Mouse (Mus musculus): ENCODE results near the gene Pdzrn3. TPM values are rescaled to one million over a fixed set of nuclear protein-coding genes. Genes with fewer than 3 reads are reported as not detected.
A peak's percentile ranks its signal among the peaks of the same experiment; 100 is the strongest.

The Pdzrn3 gene
- polyA plus RNA-seq, 1 experiment from 2014 or later: 16.5 TPM

- Histone ChIP-seq H3K4me1 (ENCODE audit: control insufficient read depth in 2 of 2, insufficient read depth in 2 of 2, low read length in 2 of 2) (peaks cover 5 to 20% of the 10 kb centered on the region in 2 experiments), H3K4me3 (ENCODE audit: control insufficient read depth in 1 of 2, insufficient read depth in 1 of 2, low read depth in 1 of 2, low read length in 2 of 2) (no peak overlapping the region), H3K27me3 (ENCODE audit: control insufficient read depth, insufficient read depth, low read length) (no peaks in the 10 kb centered on the region; the same call in 1 of the 2 replicates), H3K9ac (ENCODE audit: low read length) (0 out of 2 replicates have a peak overlapping the region, but pooled peaks have one; percentile 11), H3K4me2 (ENCODE audit: low read length) (0 out of 2 replicates have a peak overlapping the region, but pooled peaks have one; percentile 6), H3K27ac (replicated peaks in 1 of 2; ENCODE audit: control insufficient read depth in 1 of 2, insufficient read depth in 1 of 2, low read depth in 2 of 2, low read length in 2 of 2) (no peak overlapping the region), H3K9me3 (ENCODE audit: control insufficient read depth, low read length) (no peaks in the 10 kb centered on the region), H3K36me3 (ENCODE audit: control insufficient read depth, insufficient read depth, low read length) (no peaks in the 10 kb centered on the region)
- ATAC-seq (ENCODE audit: insufficient number of reproducible peaks, insufficient read depth, low FRiP score, low read depth): no peak
- 35% methylated on average over 8 of the region's 8 CpGs for WGBS
These were observed 178.8 kb downstream of the Pdzrn3 start for GRCm38 (mm10) chr6:101198943-101199298.

GRCm38 (mm10) chr6:101198284-101198942, 179.3 kb downstream of the Pdzrn3 start:
- 0 out of 2 replicates have a peak overlapping the region, but pooled peaks have one; percentile 11 for H3K9ac ChIP-seq (ENCODE audit: low read length)
- no peak overlapping the region for H3K4me3 ChIP-seq (ENCODE audit: control insufficient read depth in 1 of 2, insufficient read depth in 1 of 2, low read depth in 1 of 2, low read length in 2 of 2)
- no peak for ATAC-seq (ENCODE audit: insufficient number of reproducible peaks, insufficient read depth, low FRiP score, low read depth)
- H3K36me3 ChIP-seq (ENCODE audit: control insufficient read depth, insufficient read depth, low read length): no peaks in the 10 kb centered on the region
- 30% methylated on average over 24 of the region's 24 CpGs for WGBS
- H3K27ac ChIP-seq (replicated peaks in 1 of 2; ENCODE audit: control insufficient read depth in 1 of 2, insufficient read depth in 1 of 2, low read depth in 2 of 2, low read length in 2 of 2): no peak overlapping the region
- H3K9me3 ChIP-seq (ENCODE audit: control insufficient read depth, low read length): no peaks in the 10 kb centered on the region
- H3K27me3 ChIP-seq (ENCODE audit: control insufficient read depth, insufficient read depth, low read length): no peaks in the 10 kb centered on the region; the same call in 1 of the 2 replicates
- 0 out of 2 replicates have a peak overlapping the region, but pooled peaks have one; percentile 6 for H3K4me2 ChIP-seq (ENCODE audit: low read length)
- H3K4me1 ChIP-seq (ENCODE audit: control insufficient read depth in 2 of 2, insufficient read depth in 2 of 2, low read length in 2 of 2): peaks cover 5 to 20% of the 10 kb centered on the region in 2 experiments

- 16% methylated on average over 5 of the region's 5 CpGs for WGBS
- Histone ChIP-seq H3K9ac (ENCODE audit: low read length) (no peak overlapping the region), H3K4me2 (ENCODE audit: low read length) (no peak overlapping the region), H3K27ac (replicated peaks in 1 of 2; ENCODE audit: control insufficient read depth in 1 of 2, insufficient read depth in 1 of 2, low read depth in 2 of 2, low read length in 2 of 2) (no peak overlapping the region), H3K4me3 (ENCODE audit: control insufficient read depth in 1 of 2, insufficient read depth in 1 of 2, low read depth in 1 of 2, low read length in 2 of 2) (no peak overlapping the region), H3K4me1 (ENCODE audit: control insufficient read depth in 2 of 2, insufficient read depth in 2 of 2, low read length in 2 of 2) (peaks cover 5 to 20% of the 10 kb centered on the region in 2 experiments), H3K9me3 (ENCODE audit: control insufficient read depth, low read length) (no peaks in the 10 kb centered on the region), H3K36me3 (ENCODE audit: control insufficient read depth, insufficient read depth, low read length) (no peaks in the 10 kb centered on the region), H3K27me3 (ENCODE audit: control insufficient read depth, insufficient read depth, low read length) (no peaks in the 10 kb centered on the region; the same call in 1 of the 2 replicates)
- ATAC-seq (ENCODE audit: insufficient number of reproducible peaks, insufficient read depth, low FRiP score, low read depth): no peak
These were observed 180.1 kb downstream of the Pdzrn3 start for GRCm38 (mm10) chr6:101197642-101198041.

DNA sequence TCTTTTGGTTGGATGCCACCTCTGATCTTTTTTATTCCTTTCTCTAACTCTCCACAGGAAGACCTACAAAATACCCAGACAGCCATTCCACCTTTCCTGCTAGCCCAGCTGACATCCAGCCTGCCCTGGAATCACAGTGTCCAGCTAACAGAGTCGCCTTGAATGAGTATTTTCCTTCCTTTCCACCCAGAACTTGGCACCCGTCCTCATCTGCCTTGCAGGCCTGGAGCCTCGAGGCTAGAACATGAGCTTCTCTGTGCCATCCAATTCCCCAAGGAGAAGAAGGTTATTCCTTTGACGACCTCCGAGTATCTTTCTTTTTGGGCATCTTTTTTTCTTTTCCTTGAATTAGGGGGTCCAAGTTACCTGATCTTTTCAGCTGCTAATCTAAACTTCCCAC, 181.8 kb downstream of the Pdzrn3 start:
- Histone ChIP-seq H3K27me3 (ENCODE audit: control insufficient read depth, insufficient read depth, low read length) (no peaks in the 10 kb centered on the region; the same call in 1 of the 2 replicates), H3K4me1 (ENCODE audit: control insufficient read depth in 2 of 2, insufficient read depth in 2 of 2, low read length in 2 of 2) (peaks cover 5 to 20% of the 10 kb centered on the region in 2 experiments), H3K9me3 (ENCODE audit: control insufficient read depth, low read length) (no peaks in the 10 kb centered on the region), H3K27ac (replicated peaks in 1 of 2; ENCODE audit: control insufficient read depth in 1 of 2, insufficient read depth in 1 of 2, low read depth in 2 of 2, low read length in 2 of 2) (no peak overlapping the region), H3K9ac (ENCODE audit: low read length) (no peak overlapping the region), H3K4me2 (ENCODE audit: low read length) (no peak overlapping the region), H3K4me3 (ENCODE audit: control insufficient read depth in 1 of 2, insufficient read depth in 1 of 2, low read depth in 1 of 2, low read length in 2 of 2) (no peak overlapping the region), H3K36me3 (ENCODE audit: control insufficient read depth, insufficient read depth, low read length) (no peaks in the 10 kb centered on the region)
- ATAC-seq (ENCODE audit: insufficient number of reproducible peaks, insufficient read depth, low FRiP score, low read depth): no peak
- WGBS: 62% methylated on average over 5 of the region's 5 CpGs

DNA sequence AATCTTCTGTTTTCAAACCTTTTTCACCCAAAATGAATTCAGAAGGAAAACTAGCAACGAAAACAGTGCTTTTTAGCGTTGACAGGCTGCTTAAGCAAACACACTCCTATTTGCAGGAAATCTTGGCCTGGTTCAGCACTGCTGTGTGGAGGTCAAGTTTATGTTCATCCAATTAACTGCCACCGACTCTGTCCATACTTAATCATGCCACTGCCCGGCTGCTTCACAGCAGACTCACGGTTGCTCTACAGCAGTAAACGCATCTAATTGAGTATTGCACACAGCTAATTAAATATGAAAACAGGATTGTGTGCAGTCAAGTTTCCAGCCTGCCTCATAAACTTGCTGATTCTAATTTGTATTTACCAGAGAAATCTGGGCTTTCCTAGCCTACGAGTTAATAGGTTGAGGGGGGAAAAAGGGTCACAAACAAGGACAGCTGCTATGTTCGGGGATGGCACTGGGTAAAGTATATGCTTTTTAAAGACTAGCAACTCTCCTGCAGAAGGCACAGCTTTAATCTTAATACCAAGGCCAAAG, 183.2 kb downstream of the Pdzrn3 start:
- Histone ChIP-seq H3K9ac (ENCODE audit: low read length) (no peak overlapping the region), H3K4me3 (ENCODE audit: control insufficient read depth in 1 of 2, insufficient read depth in 1 of 2, low read depth in 1 of 2, low read length in 2 of 2) (no peak overlapping the region), H3K4me1 (ENCODE audit: control insufficient read depth in 2 of 2, insufficient read depth in 2 of 2, low read length in 2 of 2) (peaks cover 5 to 14% of the 10 kb centered on the region in 2 experiments; a peak in 3 of 4 replicates), H3K36me3 (ENCODE audit: control insufficient read depth, insufficient read depth, low read length) (no peaks in the 10 kb centered on the region), H3K27me3 (ENCODE audit: control insufficient read depth, insufficient read depth, low read length) (no peaks in the 10 kb centered on the region; the same call in 1 of the 2 replicates), H3K27ac (replicated peaks in 1 of 2; ENCODE audit: control insufficient read depth in 1 of 2, insufficient read depth in 1 of 2, low read depth in 2 of 2, low read length in 2 of 2) (no peak overlapping the region), H3K9me3 (ENCODE audit: control insufficient read depth, low read length) (no peaks in the 10 kb centered on the region; the same call in 1 of the 2 replicates), H3K4me2 (ENCODE audit: low read length) (no peak overlapping the region)
- WGBS: 80% methylated on average over 8 of the region's 8 CpGs
- ATAC-seq (ENCODE audit: insufficient number of reproducible peaks, insufficient read depth, low FRiP score, low read depth): no peak

GRCm38 (mm10) chr6:101191576-101191975, 186.1 kb downstream of the Pdzrn3 start:
- Histone ChIP-seq H3K9ac (ENCODE audit: low read length) (no peak overlapping the region), H3K4me3 (ENCODE audit: control insufficient read depth in 1 of 2, insufficient read depth in 1 of 2, low read depth in 1 of 2, low read length in 2 of 2) (no peak overlapping the region), H3K9me3 (ENCODE audit: control insufficient read depth, low read length) (no peaks in the 10 kb centered on the region; the same call in 1 of the 2 replicates), H3K4me2 (ENCODE audit: low read length) (no peak overlapping the region), H3K36me3 (ENCODE audit: control insufficient read depth, insufficient read depth, low read length) (no peaks in the 10 kb centered on the region), H3K4me1 (ENCODE audit: control insufficient read depth in 2 of 2, insufficient read depth in 2 of 2, low read length in 2 of 2) (peaks cover 2 to 19% of the 10 kb centered on the region in 2 experiments; a peak in 3 of 4 replicates), H3K27me3 (ENCODE audit: control insufficient read depth, insufficient read depth, low read length) (no peaks in the 10 kb centered on the region), H3K27ac (replicated peaks in 1 of 2; ENCODE audit: control insufficient read depth in 1 of 2, insufficient read depth in 1 of 2, low read depth in 2 of 2, low read length in 2 of 2) (no peak overlapping the region)
- ATAC-seq (ENCODE audit: insufficient number of reproducible peaks, insufficient read depth, low FRiP score, low read depth): no peak
- WGBS: 77% methylated on average over 5 of the region's 5 CpGs

DNA sequence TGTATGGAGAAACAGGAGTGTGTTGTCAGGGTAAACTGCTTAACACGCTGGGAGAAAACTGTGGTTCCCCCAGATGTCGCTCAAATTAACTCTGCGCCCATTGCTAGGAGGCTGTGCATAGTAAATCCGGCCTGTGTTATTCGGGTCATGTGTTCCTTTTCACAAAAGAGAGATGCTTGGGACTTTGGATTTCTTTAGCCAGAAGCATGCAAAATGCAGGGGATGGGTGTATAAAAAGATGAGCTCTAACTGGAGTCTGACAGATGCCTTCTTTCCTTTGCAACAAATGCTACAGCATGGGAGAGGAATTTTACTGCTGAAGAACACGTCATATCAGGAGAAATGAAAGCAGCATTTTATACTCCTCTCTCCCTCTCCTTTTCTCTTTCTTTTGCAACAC, 190.4 kb downstream of the Pdzrn3 start:
- H3K27me3 ChIP-seq (ENCODE audit: control insufficient read depth, insufficient read depth, low read length): no peaks in the 10 kb centered on the region
- H3K4me1 ChIP-seq (ENCODE audit: control insufficient read depth in 2 of 2, insufficient read depth in 2 of 2, low read length in 2 of 2): peaks cover 2 to 14% of the 10 kb centered on the region in 2 experiments; a peak in 3 of 4 replicates
- no peak overlapping the region for H3K4me2 ChIP-seq (ENCODE audit: low read length)
- H3K9me3 ChIP-seq (ENCODE audit: control insufficient read depth, low read length): no peaks in the 10 kb centered on the region; the same call in 1 of the 2 replicates
- no peaks in the 10 kb centered on the region for H3K36me3 ChIP-seq (ENCODE audit: control insufficient read depth, insufficient read depth, low read length)
- ATAC-seq (ENCODE audit: insufficient number of reproducible peaks, insufficient read depth, low FRiP score, low read depth): no peak
- H3K9ac ChIP-seq (ENCODE audit: low read length): no peak overlapping the region
- 80% methylated on average over 6 of the region's 6 CpGs for whole genome bisulfite sequencing
- H3K4me3 ChIP-seq (ENCODE audit: control insufficient read depth in 1 of 2, insufficient read depth in 1 of 2, low read depth in 1 of 2, low read length in 2 of 2): no peak overlapping the region
- H3K27ac ChIP-seq (replicated peaks in 1 of 2; ENCODE audit: control insufficient read depth in 1 of 2, insufficient read depth in 1 of 2, low read depth in 2 of 2, low read length in 2 of 2): no peak overlapping the region
